Mouse (Mus musculus): ENCODE measurements around the gene Cdt1.

The Cdt1 gene

GRCm38 (mm10) chr8:122567361-122568108 lies at the start of gene Cdt1:
Gene Cdt1, plus strand, starts transcription at chr8:122568015.
- DNase-seq = peak; percentile 96

GRCm38 (mm10) chr8:122520611-122521010 lies 47.2 kb upstream of the Cdt1 start:
- DNase-seq = no peak

DNA sequence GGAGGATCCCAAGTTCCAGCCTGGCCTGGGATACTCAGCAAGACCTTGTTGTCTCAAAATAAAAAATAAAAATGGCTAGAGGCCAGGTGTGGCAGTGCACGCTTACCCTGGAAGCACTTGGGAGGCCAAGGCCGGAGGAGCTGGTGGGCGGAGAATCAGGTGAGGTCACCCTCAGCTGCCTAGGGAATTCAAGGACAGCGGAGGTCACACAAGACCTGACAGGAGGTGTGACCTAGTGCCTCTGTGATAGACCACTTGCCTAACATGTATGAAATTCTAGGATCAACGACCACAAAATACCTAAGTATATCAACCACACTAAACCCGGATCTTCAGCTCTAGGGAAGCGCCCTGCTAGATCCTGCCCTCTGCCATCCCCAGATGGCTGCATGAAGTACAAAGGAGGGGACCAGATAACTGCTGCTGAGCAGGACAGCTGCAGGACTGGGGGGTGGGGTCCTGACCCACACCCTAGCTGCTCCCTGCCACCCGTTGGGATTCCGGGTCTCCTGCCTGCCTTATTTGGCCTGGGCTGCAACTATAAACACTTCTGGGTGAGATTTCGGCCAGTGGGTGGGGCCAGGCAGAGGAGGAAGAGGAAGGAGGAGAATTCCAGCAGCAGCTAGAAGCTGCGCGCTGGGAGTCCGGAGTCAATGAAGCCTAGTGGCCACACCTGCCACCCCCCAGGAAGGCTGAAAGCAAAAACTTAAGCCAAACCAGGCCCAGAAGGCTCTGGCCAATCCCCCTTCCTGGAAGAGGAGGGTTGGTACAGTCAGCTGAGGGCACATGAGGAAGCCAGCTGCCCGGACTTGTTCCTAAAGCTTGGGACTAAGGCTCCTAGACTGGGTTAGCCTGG lies 44.8 kb upstream of the Cdt1 start:
- DNase-seq = peak; percentile 91

DNA sequence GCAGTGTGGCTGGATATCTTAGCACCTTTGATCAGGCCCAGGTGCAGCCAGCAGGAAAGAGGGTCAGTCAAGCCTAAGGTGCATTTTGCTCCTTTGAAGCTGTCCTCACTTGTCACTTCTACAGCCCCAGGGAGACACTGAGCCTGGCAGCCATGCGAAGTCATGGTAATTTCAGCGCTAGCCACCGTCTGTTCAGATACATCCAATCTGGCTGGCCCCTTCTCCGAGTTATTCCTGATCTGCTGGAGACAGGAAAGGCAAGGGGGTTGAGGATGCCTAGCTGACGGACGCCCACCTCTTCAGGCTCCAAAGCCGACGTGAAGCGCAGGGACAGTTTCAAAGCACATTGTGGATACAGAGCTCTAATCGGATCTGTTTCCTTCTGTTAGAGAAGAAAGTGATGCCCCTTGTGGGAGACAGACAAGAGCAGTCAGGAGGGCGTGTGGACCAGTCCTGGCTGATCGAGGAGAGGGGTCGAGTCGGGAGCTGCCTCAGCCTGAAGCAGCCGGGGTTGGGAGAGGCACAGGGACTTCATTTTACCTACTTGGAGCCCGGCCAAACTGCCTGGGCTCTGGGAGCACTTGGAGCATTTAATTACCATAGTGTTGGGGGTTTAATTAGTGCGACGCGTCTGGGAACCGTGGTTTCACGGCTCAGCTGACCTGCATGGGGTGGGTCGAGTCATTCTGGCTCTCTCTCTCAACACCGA lies 44.0 kb upstream of the Cdt1 start:
- no peak for DNase-seq

DNA sequence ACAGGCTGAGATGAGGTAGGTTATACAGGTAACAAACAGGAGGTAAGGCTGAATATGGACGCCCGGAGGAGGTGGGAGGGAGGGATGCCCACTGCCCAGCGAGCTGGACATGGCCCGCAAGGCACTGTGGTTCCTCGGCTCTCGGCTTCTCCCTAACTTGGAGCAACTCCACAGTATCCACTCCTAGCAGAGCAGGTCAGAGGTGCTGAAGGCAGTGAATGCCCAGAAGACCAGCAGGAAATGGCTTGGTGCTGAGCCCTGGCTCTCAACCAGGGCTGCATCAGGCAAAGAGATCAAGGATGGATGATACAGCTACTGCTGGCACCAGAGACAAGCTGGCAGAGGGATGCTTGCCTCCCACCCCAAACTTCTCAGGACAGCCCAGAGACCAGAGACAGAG lies 43.3 kb upstream of the Cdt1 start:
- DNase-seq = peak; percentile 52

GRCm38 (mm10) chr8:122525004-122525403 lies 42.8 kb upstream of the Cdt1 start:
- peak; percentile 40 for DNase-seq

- DNase-seq = no peak
These were observed 41.7 kb upstream of the Cdt1 start for GRCm38 (mm10) chr8:122526084-122526483.

DNA sequence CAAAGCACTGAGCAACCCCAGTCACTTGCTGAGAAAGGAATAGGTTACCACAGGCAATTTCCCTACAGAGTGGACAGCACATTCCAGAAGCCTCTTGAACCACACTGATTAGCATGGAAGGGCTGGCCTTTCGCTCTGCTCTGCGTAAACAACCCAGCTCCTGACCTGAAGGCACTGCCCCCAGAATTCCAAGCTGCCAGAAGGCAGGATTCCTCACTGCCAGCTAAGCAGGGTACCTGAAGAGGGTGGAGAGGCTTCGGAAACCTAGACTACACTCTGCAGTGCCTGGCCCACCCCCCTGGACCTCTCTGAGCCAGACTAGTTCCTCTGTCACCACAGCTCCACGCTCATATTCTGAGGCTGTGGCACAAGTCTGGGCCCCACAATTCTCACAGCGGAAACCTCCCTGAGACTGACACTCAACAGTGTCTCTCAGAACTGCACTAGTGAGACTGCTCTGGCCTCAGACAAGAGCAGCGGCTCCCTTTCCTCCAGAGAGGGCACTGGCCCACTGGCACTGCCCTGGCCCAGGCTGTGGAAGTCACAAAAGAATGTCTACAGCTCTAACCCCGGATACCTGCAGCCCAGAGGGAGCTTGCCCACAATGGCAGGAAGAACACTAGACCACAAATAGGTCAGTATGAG lies 41.2 kb upstream of the Cdt1 start:
- DNase-seq = peak; percentile 66

DNA sequence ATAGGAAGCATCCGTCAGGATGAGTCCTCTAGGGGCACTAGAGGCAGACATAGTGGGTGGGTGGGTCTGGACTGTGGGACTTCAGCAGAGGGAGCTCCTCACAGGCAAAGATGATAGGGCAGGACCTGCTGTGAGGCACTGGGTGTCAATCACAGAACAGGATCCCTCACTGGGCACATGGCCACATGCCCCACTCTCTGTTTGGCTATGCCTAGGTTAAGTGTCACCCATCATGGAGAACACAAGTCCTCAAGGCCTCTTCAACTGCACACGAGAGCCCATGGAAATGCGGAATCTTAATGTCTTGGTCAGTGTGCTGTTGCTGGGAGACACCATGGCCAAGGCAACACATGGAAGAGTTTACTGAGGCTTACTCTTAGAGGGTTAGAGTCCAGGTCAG lies 39.9 kb upstream of the Cdt1 start:
- peak; percentile 54 for DNase-seq

- peak; percentile 32 for DNase-seq
These were observed 38.7 kb upstream of the Cdt1 start for GRCm38 (mm10) chr8:122529159-122529558.

DNA sequence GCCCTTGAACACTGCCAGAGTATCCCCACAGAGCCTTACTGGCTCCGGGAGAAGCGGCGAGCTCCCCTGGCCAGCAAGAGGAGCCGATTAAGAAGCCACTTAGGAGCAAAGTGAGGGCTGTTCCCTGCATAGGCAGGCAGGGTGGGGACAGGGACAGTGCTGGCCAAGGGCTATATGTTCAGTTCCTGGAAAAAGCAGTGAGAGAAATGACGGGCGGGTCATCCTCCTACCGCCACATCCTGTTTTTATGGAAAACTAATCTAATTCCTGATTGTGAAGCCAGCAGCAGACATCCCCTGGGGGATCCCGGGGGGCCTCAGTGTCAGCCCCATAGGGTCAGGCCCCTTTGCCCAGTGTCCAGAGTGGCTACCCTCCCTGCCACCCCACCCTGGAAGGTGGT lies 36.5 kb upstream of the Cdt1 start:
- DNase-seq = peak; percentile 35

GRCm38 (mm10) chr8:122537033-122537432 lies 30.8 kb upstream of the Cdt1 start:
- DNase-seq = peak; percentile 91

DNA sequence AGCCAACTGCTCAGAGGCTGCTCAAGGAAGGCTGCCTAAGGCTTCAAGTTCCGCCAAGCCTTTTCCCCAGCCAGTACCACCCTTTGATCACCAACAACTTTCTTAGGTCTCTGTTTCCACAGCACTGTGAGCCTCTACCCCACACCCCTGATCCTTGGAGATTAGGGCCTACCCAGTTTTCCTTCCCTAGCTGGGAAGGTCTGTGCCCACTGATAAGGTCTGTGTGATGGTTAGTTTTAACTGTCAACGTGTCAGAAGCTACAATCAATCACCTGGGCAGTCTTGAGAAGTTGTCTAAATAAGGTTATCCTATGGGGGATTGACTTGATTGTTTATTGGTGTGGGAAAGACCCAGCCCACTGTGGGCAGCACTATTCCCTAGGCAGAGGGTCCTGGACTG lies 30.0 kb upstream of the Cdt1 start:
- no peak for DNase-seq

- DNase-seq = no peak
These were observed 29.3 kb upstream of the Cdt1 start for GRCm38 (mm10) chr8:122538310-122539076.

- DNase-seq = no peak
These were observed 23.7 kb upstream of the Cdt1 start for GRCm38 (mm10) chr8:122544138-122544537.

GRCm38 (mm10) chr8:122546066-122546755 lies 21.6 kb upstream of the Cdt1 start:
- peak; percentile 60 for DNase-seq

- DNase-seq = peak; percentile 79
These were observed 20.9 kb upstream of the Cdt1 start for GRCm38 (mm10) chr8:122546811-122547453.

- DNase-seq = peak; percentile 77
These were observed 20.0 kb upstream of the Cdt1 start for GRCm38 (mm10) chr8:122547815-122548214.

- no peak for DNase-seq
These were observed 19.5 kb upstream of the Cdt1 start for GRCm38 (mm10) chr8:122548331-122548730.

- no peak for DNase-seq
These were observed 18.9 kb upstream of the Cdt1 start for GRCm38 (mm10) chr8:122548891-122549439.

Data from lung, postnatal 36 days (tissue).